Mouse (Mus musculus) c-Kit-positive CD71-positive TER-119-negative erythroid progenitor cells, embryonic 14.5 days (primary cell): ENCODE results near the gene Wdfy2.

ENCODE experiments used
- DNase-seq: peaks from one replicate; pipeline ENCODE4 v3.0.0-alpha.2; 2013; ENCODE audit warnings: low read depth

Wdfy2 gene

GRCm38 (mm10) chr14:62935361-62935760 lies 97.9 kb downstream of the Wdfy2 start:
- DNase-seq: no peak

- DNase-seq: no peak
Measured at GRCm38 (mm10) chr14:62936631-62937380, 99.3 kb downstream of the Wdfy2 start.

- no peak for DNase-seq
Measured at GRCm38 (mm10) chr14:62937675-62938074, 100.2 kb downstream of the Wdfy2 start.

DNA sequence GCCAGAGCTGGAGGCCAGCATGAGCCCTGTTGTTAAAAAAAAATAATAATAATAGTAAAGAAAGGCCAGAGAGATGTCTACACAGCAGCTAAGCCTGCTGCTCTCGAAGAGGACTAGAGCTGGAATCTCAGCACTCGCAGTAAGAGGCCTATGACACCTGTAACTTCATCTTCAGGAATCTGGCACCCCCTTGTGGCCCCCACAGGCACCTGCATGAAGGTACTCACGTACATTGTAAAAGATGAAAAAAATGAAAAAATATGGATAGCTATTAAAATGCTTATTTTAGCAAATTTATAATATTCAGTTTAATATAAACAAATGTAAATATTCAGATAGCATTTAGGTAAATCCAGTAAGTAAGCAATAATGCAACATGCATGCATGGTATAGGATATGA lies 102.0 kb downstream of the Wdfy2 start:
- peak; percentile 4 for DNase-seq

GRCm38 (mm10) chr14:62940383-62941074 lies 103.1 kb downstream of the Wdfy2 start:
- no peak for DNase-seq

DNA sequence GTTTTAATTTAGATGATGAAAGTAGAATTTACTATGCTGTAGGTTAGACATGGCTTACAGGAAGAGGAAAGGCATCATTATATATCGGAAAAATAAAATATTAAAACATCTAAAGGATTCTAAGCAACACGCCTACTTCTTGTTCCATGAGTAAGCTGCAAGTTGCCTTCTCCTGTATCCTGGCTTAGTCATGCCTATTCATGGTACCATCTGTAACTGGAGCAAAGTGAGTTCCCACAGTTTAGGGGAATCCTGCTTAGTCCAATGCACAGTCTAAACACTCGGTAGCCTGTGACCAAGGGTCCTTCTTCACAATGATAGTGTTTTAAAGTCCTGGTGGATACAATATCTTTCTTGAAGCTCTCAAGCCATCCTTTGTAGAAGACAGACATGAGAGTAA lies 109.3 kb downstream of the Wdfy2 start:
- DNase-seq: no peak

DNA sequence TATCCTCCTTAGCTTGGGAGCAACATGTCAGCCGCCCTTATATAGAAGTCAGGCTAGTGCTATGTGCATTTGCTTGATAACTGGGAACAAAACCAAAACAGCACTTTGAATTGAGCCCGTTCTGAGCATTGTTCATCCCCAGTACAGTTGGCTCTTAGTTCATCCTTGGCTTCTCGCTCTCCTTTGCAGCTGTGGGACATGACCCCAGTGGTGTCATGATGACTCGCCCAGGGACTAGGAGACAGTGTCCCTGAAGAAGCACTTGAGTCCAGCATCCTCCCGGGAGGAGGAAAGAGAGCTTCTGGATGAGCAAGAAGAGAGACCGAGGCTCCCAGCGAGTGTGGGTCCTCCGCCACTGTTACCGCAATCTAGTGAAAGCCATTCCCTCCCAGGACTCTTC lies 118.6 kb downstream of the Wdfy2 start:
- no peak for DNase-seq

DNA sequence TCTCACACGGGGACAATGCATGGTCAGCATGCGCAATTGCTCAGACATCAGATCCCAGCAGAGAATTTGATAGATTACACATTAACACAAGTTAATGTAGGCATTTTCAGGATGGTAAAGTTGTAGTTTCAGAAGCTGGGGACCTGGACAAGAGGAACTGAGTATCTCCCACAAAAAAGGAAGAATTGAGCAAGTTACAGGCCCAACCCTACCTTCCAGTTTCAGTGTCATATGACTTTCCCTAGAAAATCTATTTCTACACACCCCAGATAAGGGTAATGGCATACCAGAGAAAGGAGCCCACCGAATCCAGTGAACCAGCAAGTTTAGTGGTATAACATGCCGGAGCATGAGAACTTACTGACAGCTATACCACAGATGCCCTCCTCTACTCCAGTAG lies 126.2 kb downstream of the Wdfy2 start:
- no peak for DNase-seq

DNA sequence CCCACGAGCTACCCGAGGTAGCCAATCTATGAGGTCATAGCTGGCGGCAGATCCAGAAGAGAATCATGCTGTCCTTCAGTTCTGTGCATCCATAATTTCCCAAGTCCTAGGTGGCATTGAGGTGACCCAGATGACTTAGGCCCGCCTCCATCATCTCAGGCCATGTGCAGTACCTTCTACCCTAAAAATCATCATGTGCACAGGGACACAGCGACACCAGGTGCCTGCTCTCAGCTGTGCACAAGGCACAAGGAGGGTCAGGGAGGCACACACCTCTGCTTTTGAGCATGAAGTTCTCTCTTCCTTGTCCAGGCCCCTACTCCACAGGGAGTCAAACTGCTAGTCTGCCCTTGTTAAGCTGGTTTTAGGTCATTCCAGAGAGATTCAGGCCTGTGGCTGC lies 127.9 kb downstream of the Wdfy2 start:
- no peak for DNase-seq

DNA sequence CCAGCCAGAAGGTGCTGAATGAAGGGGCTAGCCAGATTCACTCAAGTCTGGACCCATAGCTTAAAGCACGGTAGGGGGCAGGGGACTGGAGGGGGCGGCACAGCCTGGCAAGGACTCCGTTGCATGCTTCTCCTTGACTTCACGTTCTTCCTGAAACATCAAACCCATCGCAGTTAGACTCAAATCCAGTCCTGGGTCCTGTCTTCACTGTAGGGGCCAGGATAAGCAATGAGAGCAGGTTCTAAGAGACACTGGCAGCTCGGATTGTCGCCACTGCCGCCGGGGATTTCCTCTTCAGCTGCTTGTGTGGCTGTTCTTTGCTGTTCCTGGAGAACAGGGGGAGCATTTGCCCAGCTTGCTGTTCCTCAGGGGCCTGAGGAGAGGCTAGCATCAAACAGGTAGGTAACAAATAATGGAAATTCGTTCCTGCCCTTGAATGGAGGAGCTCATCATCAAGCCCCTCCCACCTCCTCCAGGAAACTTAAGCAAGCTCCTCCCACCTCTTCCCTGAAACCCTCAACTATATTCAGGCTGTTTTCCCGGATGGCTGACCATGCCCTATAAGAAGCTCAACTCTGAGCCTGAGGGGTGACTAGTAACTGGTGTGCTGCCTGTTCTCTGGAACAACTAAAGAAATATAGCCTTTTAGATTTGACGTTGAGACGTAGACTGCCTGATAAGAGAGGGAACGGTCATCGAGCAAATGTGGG lies 128.5 kb downstream of the Wdfy2 start:
- DNase-seq: no peak

GRCm38 (mm10) chr14:62975046-62975445 lies 137.6 kb downstream of the Wdfy2 start:
- DNase-seq: peak; percentile 32

GRCm38 (mm10) chr14:62979815-62980214 lies 142.3 kb downstream of the Wdfy2 start:
- no peak for DNase-seq

- DNase-seq: no peak
Measured at GRCm38 (mm10) chr14:62984410-62984809, 146.9 kb downstream of the Wdfy2 start, which contains the start of gene Defb48. Gene Defb48, minus strand, starts transcription at chr14:62984510.

DNA sequence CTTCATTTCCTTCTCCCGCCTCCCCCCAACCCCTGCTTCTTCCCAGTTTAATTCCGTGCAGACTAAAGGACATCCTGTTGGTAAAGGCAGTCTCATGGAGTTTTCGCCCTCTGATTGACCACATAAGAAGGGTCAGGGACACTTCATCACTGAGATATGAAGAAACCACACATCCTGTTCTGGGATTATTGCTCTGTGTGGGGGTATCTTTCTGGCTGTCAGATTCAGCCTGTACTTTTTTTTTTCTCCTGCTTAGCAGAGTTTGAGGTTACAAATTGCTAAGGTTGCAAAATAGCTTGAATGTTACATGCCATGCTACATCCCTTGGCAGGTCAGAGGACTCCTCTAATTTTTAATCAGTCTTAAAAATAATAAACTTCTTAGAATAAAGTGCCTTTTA lies 153.8 kb downstream of the Wdfy2 start:
- DNase-seq: no peak

DNA sequence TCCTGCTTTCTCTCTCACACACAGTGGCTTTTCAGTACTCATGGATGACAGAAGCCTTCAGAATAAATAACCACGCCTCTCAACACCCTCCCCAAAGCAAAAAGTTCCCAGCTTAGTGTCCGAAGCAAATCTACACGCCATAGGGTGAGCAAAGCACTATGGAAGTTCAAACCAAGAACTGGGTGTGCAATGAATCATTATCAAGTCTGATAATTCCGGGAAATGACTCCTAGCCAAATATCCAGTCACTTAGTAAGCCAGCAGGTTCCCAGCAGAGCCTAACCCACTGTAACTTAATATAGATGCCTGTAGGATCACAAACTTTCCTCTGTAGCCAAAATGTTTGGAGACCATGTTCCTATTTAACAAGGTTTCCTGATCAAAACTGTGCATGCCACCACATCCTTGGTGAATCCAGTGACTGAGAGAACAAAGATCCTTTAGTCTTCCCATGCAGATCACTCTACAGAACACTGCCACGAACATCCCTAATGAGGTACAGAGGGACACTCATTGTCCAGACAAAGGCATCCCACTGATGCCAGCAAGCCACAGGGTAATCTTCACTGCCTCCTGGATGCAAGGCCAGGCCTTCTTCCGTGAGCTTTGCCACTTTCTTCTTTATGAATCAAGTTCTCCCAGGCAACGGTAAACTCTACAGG lies 154.5 kb downstream of the Wdfy2 start:
- no peak for DNase-seq

- no peak for DNase-seq
Measured at GRCm38 (mm10) chr14:62997777-62998176, 160.3 kb downstream of the Wdfy2 start, which contains the start of gene Defb47. Gene Defb47, plus strand, starts transcription at chr14:62998077.

DNA sequence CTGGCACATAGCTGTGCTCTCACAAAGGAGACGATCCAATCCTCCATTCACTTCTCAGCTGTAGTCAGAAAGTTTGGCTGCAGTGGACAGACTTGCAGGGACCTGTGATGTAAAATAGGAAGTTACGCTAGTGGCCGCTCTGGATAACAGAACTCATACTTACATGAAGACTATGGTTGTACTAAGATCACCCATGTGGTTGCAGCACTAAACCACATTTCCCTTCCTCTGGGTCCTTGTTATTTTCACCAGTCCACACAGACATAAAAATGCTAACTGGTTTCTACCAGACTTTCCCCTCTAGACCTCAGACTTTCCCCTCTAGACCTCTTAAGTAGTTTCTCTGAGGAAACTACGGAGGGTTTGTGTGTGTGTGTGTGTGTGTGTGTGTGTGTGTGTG lies 161.5 kb downstream of the Wdfy2 start:
- DNase-seq: no peak

DNA sequence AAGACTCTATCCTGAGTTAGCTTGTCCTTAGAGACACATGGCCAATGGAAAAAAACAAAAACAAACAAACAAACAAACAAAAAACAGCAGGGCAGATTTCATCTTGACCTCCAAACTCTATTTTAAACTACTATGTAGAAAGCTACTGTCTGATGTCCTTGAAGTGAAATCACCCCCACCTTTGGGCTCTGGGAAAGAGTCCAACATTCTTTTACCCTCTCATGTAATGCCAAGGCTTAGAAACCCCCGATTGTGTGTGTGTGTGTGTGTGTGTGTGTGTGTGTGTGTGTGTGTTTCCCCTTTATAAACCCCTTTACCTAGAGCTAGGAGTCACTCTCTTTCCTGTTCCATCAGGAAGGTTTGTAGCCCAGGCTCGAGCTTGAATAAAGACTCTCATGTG lies 165.1 kb downstream of the Wdfy2 start:
- no peak for DNase-seq
